Mouse (Mus musculus) CH12.LX (cell line): ENCODE data around the gene Arhgap31.

Source experiments
- SMC3 ChIP-seq: IDR thresholded peaks from 2 replicates; pipeline ENCODE4 v1.6.1; 2011; ENCODE audit warnings: low read depth, low read length, improper control_type of control experiment
- ZC3H11A ChIP-seq: IDR thresholded peaks from 2 replicates; pipeline ENCODE4 v1.6.1; 2012; ENCODE audit warnings: low read depth, mild to moderate bottlenecking, inconsistent platforms, low read length, improper control_type of control experiment

- TF ChIP-seq SMC3, result no peak
- no peak for TF ChIP-seq ZC3H11A
Measured at GRCm38 (mm10) chr16:38562131-38562967, 150.7 kb downstream of the Arhgap31 start.
